Mouse (Mus musculus): ENCODE results near the gene Arl15.

DNA sequence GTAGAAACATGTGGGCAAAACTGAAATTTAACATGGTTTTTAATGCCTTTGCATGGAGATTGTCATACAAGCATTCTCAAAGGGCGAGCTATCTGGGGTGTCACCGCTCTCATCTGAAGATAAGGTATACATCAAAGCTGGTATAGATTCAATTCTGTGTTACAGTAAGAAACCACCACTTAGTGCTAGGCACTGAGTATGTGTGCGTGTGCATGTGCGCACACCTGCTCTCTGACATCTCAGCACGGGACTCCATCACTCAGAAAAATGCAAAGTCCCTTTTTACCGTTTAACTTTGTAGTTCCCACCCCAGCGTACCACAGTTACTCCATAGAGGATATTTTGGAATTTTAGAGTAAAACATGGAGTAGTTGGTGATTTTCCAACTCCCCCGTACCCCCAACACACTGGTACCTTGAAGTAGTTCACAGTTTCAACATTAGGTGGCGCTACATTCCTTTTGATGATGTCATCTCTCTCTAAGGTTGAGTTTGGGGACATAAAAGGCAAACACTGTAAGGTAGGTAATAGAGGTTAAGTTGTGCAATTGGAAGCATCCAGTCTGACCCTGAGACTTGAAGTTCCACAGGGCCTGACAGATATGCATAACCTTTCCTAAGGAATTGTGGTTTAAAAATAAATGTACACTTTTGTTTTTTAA lies 281.5 kb downstream of the Arl15 start:
- no peak for TF ChIP-seq CTCF (IDR thresholded peaks at IDR 0.05; ENCODE audit: extremely low read depth, insufficient read depth, insufficient read length, insufficient replicate concordance)
- no peak for TF ChIP-seq POLR2A (IDR thresholded peaks at IDR 0.05; ENCODE audit: low read depth, low read length)
